Mouse (Mus musculus) kidney, embryonic 16.5 days (tissue): ENCODE measurements at regions not wholly inside any gene's neighbourhood (a gene's known extent, or its start where the extent isn't known, plus 50 kb on each side); places are given as distances from the start of the nearest gene placed in this dataset.
"Not testable (repeated sequence)": the region's sequence is repeated elsewhere in the genome, so short reads cannot be mapped to it uniquely, and the experiment has no call there.

Experiments
- ATAC-seq: fragments of 200-750 bp; cut with Nextera tagmentation; 2 replicates; pipeline ENCODE4 v1.8.0; 2017; ENCODE audit warnings: moderate TSS enrichment; ENCODE audit not compliant: low FRiP score, low TSS enrichment
- H3K27ac ChIP-seq: fragments of 300-500 bp; sonication (generic); 2 replicates; pipeline ENCODE4 v1.5.1; 2014; ENCODE audit warnings: low read length
- H3K27me3 ChIP-seq: fragments of 300-500 bp; sonication (generic); 2 replicates; pipeline ENCODE4 v1.6.1; 2014; ENCODE audit warnings: low read length, control low read depth, mixed read lengths; ENCODE audit not compliant: insufficient read depth
- H3K36me3 ChIP-seq: fragments of 300-500 bp; sonication (generic); 2 replicates; pipeline ENCODE4 v1.6.1; 2014; ENCODE audit warnings: low read length, control low read depth, mixed read lengths; ENCODE audit not compliant: insufficient read depth
- H3K4me1 ChIP-seq: fragments of 300-500 bp; sonication (generic); 2 replicates; pipeline ENCODE4 v1.6.1; 2014; ENCODE audit warnings: low read length, control low read depth, mixed read lengths; ENCODE audit not compliant: insufficient read depth
- H3K4me2 ChIP-seq: fragments of 300-500 bp; sonication (generic); replicated peaks from 2 replicates; pipeline ENCODE4 v1.6.1; 2014; ENCODE audit warnings: low read depth, low read length
- H3K4me3 ChIP-seq: fragments of 300-500 bp; sonication (generic); 2 replicates; pipeline ENCODE4 v1.5.1; 2014; ENCODE audit warnings: mild to moderate bottlenecking, low read length
- H3K9ac ChIP-seq: fragments of 300-500 bp; sonication (generic); replicated peaks from 2 replicates; pipeline ENCODE4 v1.6.1; 2014; ENCODE audit warnings: low read length
- H3K9me3 ChIP-seq: fragments of 300-500 bp; sonication (generic); 2 replicates; pipeline ENCODE4 v1.6.1; 2016; ENCODE audit warnings: low read length, control low read depth
- WGBS: fragments of 180-500 bp; shearing (Covaris S2); extraction: QIAGEN DNeasy Blood & Tissue Kit; methylation state at CpG from one replicate; pipeline ENCODE4 v1.1.7; 2014; 5-methylcytosine and 5-hydroxymethylcytosine counted together

GRCm38 (mm10) chr2:18460901-18461300 is 68.3 kb upstream of the Dnajc1 start:
- 90% methylated on average over 4 of the region's 4 CpGs for WGBS

GRCm38 (mm10) chr2:18460281-18460680 is 67.7 kb upstream of the Dnajc1 start:
- not testable (repeated sequence) for H3K27ac ChIP-seq, H3K27me3 ChIP-seq, H3K36me3 ChIP-seq, H3K9me3 ChIP-seq, H3K4me2 ChIP-seq, ATAC-seq, H3K4me1 ChIP-seq, H3K9ac ChIP-seq, H3K4me3 ChIP-seq
- WGBS, result 91% methylated on average over 3 of the region's 3 CpGs

More at GRCm38 (mm10) chr2:18460901-18461300, 68.3 kb upstream of the Dnajc1 start:
- no peaks in the 10 kb centered on the region for H3K36me3 ChIP-seq
- H3K4me3 ChIP-seq, result no peak overlapping the region
- ATAC-seq, result no peak
- H3K4me2 ChIP-seq, result no peak overlapping the region
- no peak overlapping the region for H3K27ac ChIP-seq
- peaks cover 9% of the 10 kb centered on the region; the same call in 1 of the 2 replicates for H3K9me3 ChIP-seq
- no peaks in the 10 kb centered on the region for H3K27me3 ChIP-seq
- H3K9ac ChIP-seq, result no peak overlapping the region
- H3K4me1 ChIP-seq, result no peaks in the 10 kb centered on the region

GRCm38 (mm10) chr2:18453426-18453825 is 60.8 kb upstream of the Dnajc1 start:
- H3K4me1 ChIP-seq, H3K36me3 ChIP-seq, ATAC-seq, H3K9ac ChIP-seq, H3K27me3 ChIP-seq, H3K4me2 ChIP-seq, H3K27ac ChIP-seq, H3K9me3 ChIP-seq: not testable (repeated sequence)
- H3K4me3 ChIP-seq, result peak overlapping the region; percentile 6; the same call in 1 of the 2 replicates
- WGBS, result 53% methylated on average over 2 of the region's 2 CpGs

- Histone ChIP-seq H3K4me2 (no peak overlapping the region), H3K9me3 (no peaks in the 10 kb centered on the region), H3K36me3 (no peaks in the 10 kb centered on the region), H3K4me1 (peaks cover 8% of the 10 kb centered on the region), H3K27me3 (no peaks in the 10 kb centered on the region), H3K9ac (no peak overlapping the region), H3K4me3 (no peak overlapping the region), H3K27ac (no peak overlapping the region)
- ATAC-seq, result no peak
- WGBS, result 64% methylated on average over 1 of the region's 1 CpGs
Observed at GRCm38 (mm10) chr2:18445809-18446208, 53.2 kb upstream of the Dnajc1 start.
